Mouse (Mus musculus): Measurements from ENCODE around the gene Atp8b5. TPM values are rescaled to one million over a fixed set of nuclear protein-coding genes. Genes with fewer than 3 reads are reported as not detected.

Atp8b5 gene
- polyA plus RNA-seq, 1 experiment: 0.36 TPM

DNA sequence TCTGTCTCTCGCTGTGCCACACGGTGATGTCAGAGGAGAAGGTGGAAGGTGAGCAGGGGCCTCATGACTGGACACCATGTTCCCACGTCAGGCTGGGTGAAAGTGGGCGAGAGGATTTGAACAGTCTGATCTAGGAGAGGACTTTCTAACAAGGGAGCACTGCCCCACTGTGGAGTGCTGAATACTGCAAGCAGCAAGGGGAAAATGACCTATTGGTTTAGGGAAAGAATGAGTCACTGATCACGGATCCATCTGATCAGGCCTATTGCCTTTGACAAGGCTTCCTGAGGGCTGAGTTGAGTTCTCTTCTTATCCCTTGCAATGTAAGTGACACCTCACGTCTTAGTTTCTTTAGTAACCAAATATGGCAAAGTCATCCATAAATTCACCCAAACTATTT lies 86.7 kb downstream of the Atp8b5 start:
- Histone ChIP-seq H3K4me1 (replicated peaks; ENCODE audit: control insufficient read depth, insufficient read depth, low read length) (no peaks in the 10 kb centered on the region), H3K4me3 (ENCODE audit: control insufficient read depth, insufficient read depth, low read length) (no peak overlapping the region), H3K27me3 (ENCODE audit: control insufficient read depth, insufficient read depth, low read length) (no peaks in the 10 kb centered on the region), H3K36me3 (ENCODE audit: control insufficient read depth, insufficient read depth, low read length) (no peaks in the 10 kb centered on the region), H3K27ac (ENCODE audit: control insufficient read depth, insufficient read depth, low read length) (no peak overlapping the region)
- no peak for DNase-seq
- WGBS: 95% methylated on average over 6 of the region's 6 CpGs
- TF ChIP-seq POLR2A (IDR thresholded peaks at IDR 0.05; ENCODE audit: control insufficient read depth, extremely low read depth, insufficient read depth, low read length, poor library complexity) (no peak), CTCF (IDR thresholded peaks at IDR 0.05; ENCODE audit: borderline replicate concordance, control insufficient read depth, extremely low read depth, insufficient read depth, low read length, poor library complexity) (no peak)

DNA sequence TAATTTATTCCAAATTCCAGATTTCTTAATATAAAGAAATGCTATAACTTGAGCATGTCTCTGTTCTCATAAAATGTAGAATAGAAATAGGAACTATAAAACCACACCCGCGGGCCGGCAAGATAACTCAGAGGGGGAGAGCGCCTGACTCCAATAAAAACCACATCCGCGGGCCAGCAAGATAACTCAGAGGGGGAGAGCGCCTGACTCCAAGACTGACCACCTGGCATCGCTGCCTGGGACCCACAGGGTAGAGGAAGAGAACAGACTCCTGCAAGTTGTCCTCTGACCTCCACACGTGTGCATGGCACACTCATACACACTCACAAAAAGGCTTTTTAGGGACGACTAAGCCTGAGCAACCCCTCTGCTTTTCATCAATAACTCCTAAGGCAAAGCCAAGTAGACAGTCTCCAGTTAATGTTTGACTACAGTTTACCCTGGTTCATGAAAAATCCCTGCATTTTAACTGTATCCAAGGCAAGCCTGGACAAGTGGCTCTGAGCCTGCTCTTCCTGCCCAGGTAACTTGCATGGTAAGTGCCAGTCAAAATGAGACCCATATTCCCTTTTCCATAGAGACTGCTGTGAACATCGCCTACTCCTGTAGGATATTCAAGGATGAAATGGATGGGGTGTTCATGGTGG lies 98.1 kb downstream of the Atp8b5 start:
- no peaks in the 10 kb centered on the region for H3K27me3 ChIP-seq (ENCODE audit: control insufficient read depth, insufficient read depth, low read length)
- H3K4me3 ChIP-seq (ENCODE audit: control insufficient read depth, insufficient read depth, low read length): no peak overlapping the region
- no peak overlapping the region for H3K27ac ChIP-seq (ENCODE audit: control insufficient read depth, insufficient read depth, low read length)
- H3K36me3 ChIP-seq (ENCODE audit: control insufficient read depth, insufficient read depth, low read length): no peaks in the 10 kb centered on the region
- H3K4me1 ChIP-seq (replicated peaks; ENCODE audit: control insufficient read depth, insufficient read depth, low read length): no peaks in the 10 kb centered on the region
- 20% methylated on average over 11 of the region's 11 CpGs for WGBS
- TF ChIP-seq CTCF (IDR thresholded peaks at IDR 0.05; ENCODE audit: borderline replicate concordance, control insufficient read depth, extremely low read depth, insufficient read depth, low read length, poor library complexity): no peak
- TF ChIP-seq POLR2A (IDR thresholded peaks at IDR 0.05; ENCODE audit: control insufficient read depth, extremely low read depth, insufficient read depth, low read length, poor library complexity): no peak
- no peak for DNase-seq

DNA sequence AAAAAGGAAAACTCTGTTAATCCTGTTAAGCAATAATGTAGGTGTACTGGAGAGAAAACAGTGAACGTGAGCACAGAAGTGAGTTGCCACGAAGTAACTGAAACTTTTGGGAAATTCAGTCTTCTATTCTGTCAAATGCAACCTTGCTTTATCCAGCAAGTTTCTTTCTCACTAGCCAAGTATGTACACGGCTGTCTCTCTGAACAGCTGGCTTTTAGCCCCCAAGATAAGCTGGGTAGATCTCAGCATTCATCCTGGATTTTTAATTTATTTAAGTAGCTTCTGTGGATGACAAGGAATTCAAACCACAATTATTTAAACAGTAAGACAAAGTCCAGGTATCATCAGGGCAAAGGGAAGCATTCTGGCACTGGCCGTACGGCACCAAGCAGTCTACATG lies 100.3 kb downstream of the Atp8b5 start:
- 91% methylated on average over 5 of the region's 5 CpGs for WGBS
- Histone ChIP-seq H3K36me3 (ENCODE audit: control insufficient read depth, insufficient read depth, low read length) (no peaks in the 10 kb centered on the region), H3K4me3 (ENCODE audit: control insufficient read depth, insufficient read depth, low read length) (no peak overlapping the region), H3K4me1 (replicated peaks; ENCODE audit: control insufficient read depth, insufficient read depth, low read length) (no peaks in the 10 kb centered on the region), H3K27ac (ENCODE audit: control insufficient read depth, insufficient read depth, low read length) (no peak overlapping the region), H3K27me3 (ENCODE audit: control insufficient read depth, insufficient read depth, low read length) (no peaks in the 10 kb centered on the region)
- DNase-seq: no peak
- no peak for TF ChIP-seq POLR2A (IDR thresholded peaks at IDR 0.05; ENCODE audit: control insufficient read depth, extremely low read depth, insufficient read depth, low read length, poor library complexity)
- no peak for TF ChIP-seq CTCF (IDR thresholded peaks at IDR 0.05; ENCODE audit: borderline replicate concordance, control insufficient read depth, extremely low read depth, insufficient read depth, low read length, poor library complexity)

DNA sequence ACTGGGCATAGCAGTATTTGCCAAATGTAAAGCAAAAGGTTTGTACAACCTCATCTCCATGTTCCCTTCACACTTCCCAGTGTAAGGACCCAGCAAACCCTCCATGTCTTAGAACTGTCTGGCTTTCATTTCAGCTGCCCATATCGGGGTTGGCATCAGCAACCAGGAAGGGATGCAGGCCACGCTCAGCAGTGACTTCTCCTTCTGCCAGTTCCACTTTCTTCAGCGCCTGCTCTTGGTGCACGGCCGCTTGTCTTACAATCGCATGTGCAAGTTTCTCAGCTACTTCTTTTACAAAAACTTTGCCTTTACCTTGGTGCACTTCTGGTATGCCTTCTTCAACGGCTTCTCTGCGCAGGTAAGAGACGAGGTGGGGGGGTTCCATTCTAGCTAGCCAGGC lies 100.8 kb downstream of the Atp8b5 start:
- no peaks in the 10 kb centered on the region for H3K27me3 ChIP-seq (ENCODE audit: control insufficient read depth, insufficient read depth, low read length)
- TF ChIP-seq CTCF (IDR thresholded peaks at IDR 0.05; ENCODE audit: borderline replicate concordance, control insufficient read depth, extremely low read depth, insufficient read depth, low read length, poor library complexity) (no peak), POLR2A (IDR thresholded peaks at IDR 0.05; ENCODE audit: control insufficient read depth, extremely low read depth, insufficient read depth, low read length, poor library complexity) (no peak)
- 34% methylated on average over 9 of the region's 9 CpGs for WGBS

DNA sequence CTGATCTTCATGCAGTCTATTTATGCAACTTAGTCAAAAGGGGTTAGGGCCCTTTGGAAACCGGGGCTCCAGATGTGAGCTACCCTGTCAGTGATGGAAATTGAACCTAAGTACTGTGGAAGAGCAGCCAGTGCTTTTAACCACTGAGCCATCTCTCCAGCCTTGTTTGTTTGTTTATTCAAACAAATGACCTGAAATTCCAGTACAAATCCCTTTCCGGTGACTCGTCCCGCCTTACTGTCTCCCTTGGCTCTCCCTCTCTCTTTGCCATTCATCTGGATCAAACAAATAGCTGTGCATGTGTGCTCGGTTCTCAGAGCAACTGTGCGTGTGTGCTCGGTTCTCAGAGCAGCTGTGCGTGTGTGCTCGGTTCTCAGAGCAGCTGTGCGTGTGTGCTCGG lies 104.4 kb downstream of the Atp8b5 start:
- Histone ChIP-seq H3K4me3 (ENCODE audit: control insufficient read depth, insufficient read depth, low read length) (no peak overlapping the region), H3K27ac (ENCODE audit: control insufficient read depth, insufficient read depth, low read length) (no peak overlapping the region), H3K27me3 (ENCODE audit: control insufficient read depth, insufficient read depth, low read length) (no peaks in the 10 kb centered on the region), H3K4me1 (replicated peaks; ENCODE audit: control insufficient read depth, insufficient read depth, low read length) (no peaks in the 10 kb centered on the region), H3K36me3 (ENCODE audit: control insufficient read depth, insufficient read depth, low read length) (no peaks in the 10 kb centered on the region)
- 86% methylated on average over 11 of the region's 11 CpGs for WGBS
- TF ChIP-seq POLR2A (IDR thresholded peaks at IDR 0.05; ENCODE audit: control insufficient read depth, extremely low read depth, insufficient read depth, low read length, poor library complexity) (no peak), CTCF (IDR thresholded peaks at IDR 0.05; ENCODE audit: borderline replicate concordance, control insufficient read depth, extremely low read depth, insufficient read depth, low read length, poor library complexity) (no peak)
- no peak for DNase-seq

More for the DNA sequence above, 100.8 kb downstream of the Atp8b5 start:
- no peak overlapping the region for H3K4me3 ChIP-seq (ENCODE audit: control insufficient read depth, insufficient read depth, low read length)
- H3K4me1 ChIP-seq (replicated peaks; ENCODE audit: control insufficient read depth, insufficient read depth, low read length): no peaks in the 10 kb centered on the region
- no peak overlapping the region for H3K27ac ChIP-seq (ENCODE audit: control insufficient read depth, insufficient read depth, low read length)
- no peak for DNase-seq
- H3K36me3 ChIP-seq (ENCODE audit: control insufficient read depth, insufficient read depth, low read length): no peaks in the 10 kb centered on the region

DNA sequence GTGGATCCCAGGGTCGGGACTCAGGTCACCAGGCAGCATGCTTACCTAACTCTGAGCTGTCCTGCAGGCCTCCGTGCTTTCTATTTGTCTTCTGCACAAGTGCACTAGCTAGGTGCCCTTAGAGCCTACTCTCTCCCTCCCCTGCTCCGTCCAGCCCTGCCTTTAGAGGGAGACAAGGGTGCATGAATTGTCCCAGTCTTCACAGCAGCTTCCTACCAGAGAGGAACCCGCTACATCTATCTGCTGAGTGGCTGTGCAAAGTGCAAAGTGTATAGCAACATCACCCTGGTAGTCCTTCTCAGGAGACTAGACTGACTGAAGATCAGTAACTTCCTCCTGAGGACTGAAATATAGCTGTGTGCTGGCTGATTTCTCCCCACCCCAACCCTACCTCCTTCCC lies 105.2 kb downstream of the Atp8b5 start:
- no peak for DNase-seq

DNA sequence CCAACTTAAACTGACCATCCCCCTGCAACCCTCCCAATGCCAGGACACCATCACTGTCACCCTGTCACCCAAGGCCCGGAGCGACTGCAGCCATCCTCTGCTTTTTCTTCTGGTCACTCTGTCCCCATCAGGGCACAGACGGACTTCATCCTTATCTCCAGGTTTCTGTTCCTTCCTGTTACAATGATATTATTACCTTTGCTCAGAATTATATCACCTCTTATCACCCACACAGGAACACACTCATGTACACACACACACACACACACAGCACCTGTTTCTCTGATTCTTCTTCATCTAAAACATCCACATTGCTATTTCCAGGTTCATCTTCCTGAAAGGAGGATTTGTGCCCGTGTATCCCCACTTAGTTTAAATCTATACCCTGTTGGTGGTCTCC lies 107.3 kb downstream of the Atp8b5 start:
- no peak overlapping the region for H3K4me3 ChIP-seq (ENCODE audit: control insufficient read depth, insufficient read depth, low read length)
- no peaks in the 10 kb centered on the region for H3K4me1 ChIP-seq (replicated peaks; ENCODE audit: control insufficient read depth, insufficient read depth, low read length)
- whole genome bisulfite sequencing: 85% methylated on average over 4 of the region's 4 CpGs
- H3K27me3 ChIP-seq (ENCODE audit: control insufficient read depth, insufficient read depth, low read length): no peaks in the 10 kb centered on the region
- TF ChIP-seq POLR2A (IDR thresholded peaks at IDR 0.05; ENCODE audit: control insufficient read depth, extremely low read depth, insufficient read depth, low read length, poor library complexity): no peak
- no peak for TF ChIP-seq CTCF (IDR thresholded peaks at IDR 0.05; ENCODE audit: borderline replicate concordance, control insufficient read depth, extremely low read depth, insufficient read depth, low read length, poor library complexity)
- no peak for DNase-seq
- H3K36me3 ChIP-seq (ENCODE audit: control insufficient read depth, insufficient read depth, low read length): no peaks in the 10 kb centered on the region
- H3K27ac ChIP-seq (ENCODE audit: control insufficient read depth, insufficient read depth, low read length): no peak overlapping the region

More for the DNA sequence above, 105.2 kb downstream of the Atp8b5 start:
- no peaks in the 10 kb centered on the region for H3K4me1 ChIP-seq (replicated peaks; ENCODE audit: control insufficient read depth, insufficient read depth, low read length)
- H3K4me3 ChIP-seq (ENCODE audit: control insufficient read depth, insufficient read depth, low read length): no peak overlapping the region
- H3K36me3 ChIP-seq (ENCODE audit: control insufficient read depth, insufficient read depth, low read length): no peaks in the 10 kb centered on the region
- no peaks in the 10 kb centered on the region for H3K27me3 ChIP-seq (ENCODE audit: control insufficient read depth, insufficient read depth, low read length)
- H3K27ac ChIP-seq (ENCODE audit: control insufficient read depth, insufficient read depth, low read length): no peak overlapping the region
- WGBS: 74% methylated on average over 4 of the region's 4 CpGs
- TF ChIP-seq POLR2A (IDR thresholded peaks at IDR 0.05; ENCODE audit: control insufficient read depth, extremely low read depth, insufficient read depth, low read length, poor library complexity): no peak
- no peak for TF ChIP-seq CTCF (IDR thresholded peaks at IDR 0.05; ENCODE audit: borderline replicate concordance, control insufficient read depth, extremely low read depth, insufficient read depth, low read length, poor library complexity)

All from thymus, adult 2 months (tissue).